Mouse (Mus musculus): ENCODE measurements around the gene Ust.

Gene Ust

GRCm38 (mm10) chr10:8427671-8428364 is 90.8 kb downstream of the Ust start:
- DNase-seq (ENCODE audit: low read depth): no peak

- no peak for DNase-seq (ENCODE audit: low read depth)
Observed at GRCm38 (mm10) chr10:8419496-8420009, 99.1 kb downstream of the Ust start.

GRCm38 (mm10) chr10:8415474-8415873 is 103.2 kb downstream of the Ust start:
- no peak for DNase-seq (ENCODE audit: low read depth)

GRCm38 (mm10) chr10:8415036-8415435 is 103.6 kb downstream of the Ust start:
- no peak for DNase-seq (ENCODE audit: low read depth)

GRCm38 (mm10) chr10:8405141-8405540 is 113.5 kb downstream of the Ust start:
- DNase-seq (ENCODE audit: low read depth): no peak

GRCm38 (mm10) chr10:8392226-8392625 is 126.4 kb downstream of the Ust start:
- DNase-seq (ENCODE audit: low read depth): no peak

- no peak for DNase-seq (ENCODE audit: low read depth)
Observed at GRCm38 (mm10) chr10:8391264-8391748, 127.3 kb downstream of the Ust start.

- no peak for DNase-seq (ENCODE audit: low read depth)
Observed at GRCm38 (mm10) chr10:8388239-8388638, 130.4 kb downstream of the Ust start.

- DNase-seq (ENCODE audit: low read depth): no peak
Observed at GRCm38 (mm10) chr10:8369894-8370500, 148.6 kb downstream of the Ust start.

GRCm38 (mm10) chr10:8365816-8366215 is 152.8 kb downstream of the Ust start:
- DNase-seq (ENCODE audit: low read depth): no peak

GRCm38 (mm10) chr10:8364182-8364581 is 154.4 kb downstream of the Ust start:
- no peak for DNase-seq (ENCODE audit: low read depth)

GRCm38 (mm10) chr10:8363281-8363680 is 155.3 kb downstream of the Ust start:
- no peak for DNase-seq (ENCODE audit: low read depth)

- no peak for DNase-seq (ENCODE audit: low read depth)
Observed at GRCm38 (mm10) chr10:8358286-8359045, 160.2 kb downstream of the Ust start.

GRCm38 (mm10) chr10:8353534-8353933 is 165.1 kb downstream of the Ust start:
- DNase-seq (ENCODE audit: low read depth): no peak

GRCm38 (mm10) chr10:8350626-8351025 is 168.0 kb downstream of the Ust start:
- DNase-seq (ENCODE audit: low read depth): no peak

- no peak for DNase-seq (ENCODE audit: low read depth)
Observed at GRCm38 (mm10) chr10:8347497-8347896, 171.1 kb downstream of the Ust start.

- no peak for DNase-seq (ENCODE audit: low read depth)
Observed at GRCm38 (mm10) chr10:8342556-8342955, 176.1 kb downstream of the Ust start.

- no peak for DNase-seq (ENCODE audit: low read depth)
Observed at GRCm38 (mm10) chr10:8339645-8340428, 178.8 kb downstream of the Ust start.

- no peak for DNase-seq (ENCODE audit: low read depth)
Observed at GRCm38 (mm10) chr10:8336601-8337000, 182.0 kb downstream of the Ust start.

- DNase-seq (ENCODE audit: low read depth): no peak
Observed at GRCm38 (mm10) chr10:8330958-8331357, 187.7 kb downstream of the Ust start.

- DNase-seq (ENCODE audit: low read depth): no peak
Observed at GRCm38 (mm10) chr10:8330006-8330405, 188.6 kb downstream of the Ust start.

GRCm38 (mm10) chr10:8323304-8323765 is 195.3 kb downstream of the Ust start:
- DNase-seq (ENCODE audit: low read depth): peak; percentile 75

All from naive thymus-derived CD4-positive, alpha-beta T cell, adult 2 months (primary cell).